Mouse (Mus musculus): ENCODE measurements around the gene Flt3l. TPM values are rescaled to one million over a fixed set of nuclear protein-coding genes. Genes with fewer than 3 reads are reported as not detected.
A peak's percentile ranks its signal among the peaks of the same experiment; 100 is the strongest.
"Not testable (repeated sequence)": the region's sequence is repeated elsewhere in the genome, so short reads cannot be mapped to it uniquely, and the experiment has no call there.

Flt3l gene
- polyA plus RNA-seq, 1 experiment from 2014 or later = 9.7 TPM

DNA sequence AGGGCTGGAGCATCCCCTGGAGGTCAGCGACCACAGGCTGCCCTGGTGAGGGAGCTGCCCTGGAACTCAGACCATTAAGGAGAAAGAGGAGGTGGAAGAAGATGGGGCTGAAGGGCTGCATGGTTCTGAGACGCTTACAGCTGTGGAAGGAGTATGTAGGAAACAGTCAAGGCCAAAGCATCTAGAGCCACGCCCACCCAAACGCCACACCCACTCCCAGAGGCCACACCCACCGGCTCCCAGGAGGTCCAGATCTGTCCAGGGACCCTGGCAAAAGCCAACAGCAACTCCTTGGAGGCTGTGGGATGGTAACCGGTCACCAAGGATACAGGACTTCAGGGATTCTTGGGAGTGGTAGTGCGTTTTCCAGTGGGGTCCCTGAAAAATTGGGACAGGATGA is 42.3 kb upstream of the Flt3l start:
- Histone ChIP-seq H3K9me3 (ENCODE audit: control insufficient read depth, low read length) (no peaks in the 10 kb centered on the region), H3K27me3 (replicated peaks; ENCODE audit: control insufficient read depth, insufficient read depth, low read length) (peaks cover 93% of the 10 kb centered on the region), H3K27ac (ENCODE audit: low read depth, low read length) (no peak overlapping the region), H3K4me3 (ENCODE audit: low read depth, low read length) (no peak overlapping the region), H3K9ac (ENCODE audit: low read depth, low read length) (no peak overlapping the region), H3K4me1 (replicated peaks; ENCODE audit: control insufficient read depth, insufficient read depth, low read length) (peaks cover 12% of the 10 kb centered on the region), H3K4me2 (no peak overlapping the region), H3K36me3 (ENCODE audit: control insufficient read depth, insufficient read depth, low read length) (no peaks in the 10 kb centered on the region)
- WGBS = 22% methylated on average over 7 of the region's 7 CpGs
- no peak for ATAC-seq (replicated peaks; ENCODE audit: low FRiP score)
- DNase-seq (ENCODE audit: low spot score) = no peak

DNA sequence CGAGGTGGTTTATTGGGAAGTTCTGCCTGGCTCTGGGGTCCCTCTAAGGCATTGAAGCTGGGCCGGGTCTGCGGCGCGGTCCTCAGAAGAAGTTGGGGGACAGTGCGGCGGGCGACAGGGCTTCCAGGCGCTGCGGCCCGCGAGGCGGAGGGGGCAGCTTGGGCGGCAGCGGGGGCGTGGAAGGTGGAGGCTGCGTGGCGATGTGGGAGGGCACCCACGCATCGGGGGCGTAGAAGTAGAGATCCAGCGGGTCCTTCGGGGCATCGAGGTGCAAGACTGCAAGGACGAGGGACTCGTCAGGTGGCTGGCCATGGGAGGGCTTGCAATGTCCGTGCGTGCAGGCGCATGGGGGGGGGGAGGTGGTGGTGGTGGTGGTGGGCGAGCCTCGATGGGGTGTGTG is 40.1 kb upstream of the Flt3l start:
- WGBS = 6% methylated on average over 31 of the region's 31 CpGs
- no peaks in the 10 kb centered on the region for H3K36me3 ChIP-seq (ENCODE audit: control insufficient read depth, insufficient read depth, low read length)
- ATAC-seq (replicated peaks; ENCODE audit: low FRiP score) (no peak), DNase-seq (ENCODE audit: low spot score) (no peak)
- no peak overlapping the region for H3K4me2 ChIP-seq
- H3K9me3 ChIP-seq (ENCODE audit: control insufficient read depth, low read length) = 0 out of 2 replicates have a peak, but pooled peaks cover under 1% of the 10 kb centered on the region
- peaks cover 83% of the 10 kb centered on the region for H3K27me3 ChIP-seq (replicated peaks; ENCODE audit: control insufficient read depth, insufficient read depth, low read length)
- H3K4me3 ChIP-seq (ENCODE audit: low read depth, low read length) = 0 out of 2 replicates have a peak overlapping the region, but pooled peaks have one; percentile 12
- no peak overlapping the region for H3K27ac ChIP-seq (ENCODE audit: low read depth, low read length)
- 0 out of 2 replicates have a peak, but pooled peaks cover 3% of the 10 kb centered on the region for H3K4me1 ChIP-seq (replicated peaks; ENCODE audit: control insufficient read depth, insufficient read depth, low read length)
- H3K9ac ChIP-seq (ENCODE audit: low read depth, low read length) = no peak overlapping the region

DNA sequence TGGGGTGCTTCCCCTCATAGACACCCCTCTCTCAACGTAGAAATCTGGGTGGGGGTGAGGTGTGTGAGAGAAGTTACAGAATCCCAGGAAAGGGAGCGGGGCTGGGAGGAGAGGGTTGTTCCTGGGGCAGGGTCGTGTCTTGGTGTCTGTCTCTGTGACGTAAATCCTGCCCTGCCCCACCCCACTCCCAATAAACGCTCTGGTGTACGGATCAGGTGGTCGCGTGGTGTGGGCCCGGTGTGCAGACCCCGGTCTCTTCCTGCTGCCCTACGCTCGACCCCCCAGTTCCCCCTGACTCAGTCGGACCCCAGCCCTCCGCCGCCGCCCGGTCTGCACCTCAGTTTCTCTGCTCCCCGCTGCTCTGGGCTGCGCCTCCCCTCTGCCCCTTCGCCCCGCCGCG is 39.7 kb upstream of the Flt3l start:
- H3K4me3 ChIP-seq (ENCODE audit: low read depth, low read length) = no peak overlapping the region
- H3K9ac ChIP-seq (ENCODE audit: low read depth, low read length) = no peak overlapping the region
- H3K27ac ChIP-seq (ENCODE audit: low read depth, low read length) = no peak overlapping the region
- DNase-seq (ENCODE audit: low spot score) (no peak), ATAC-seq (replicated peaks; ENCODE audit: low FRiP score) (no peak)
- 0 out of 2 replicates have a peak, but pooled peaks cover 3% of the 10 kb centered on the region for H3K9me3 ChIP-seq (ENCODE audit: control insufficient read depth, low read length)
- H3K4me1 ChIP-seq (replicated peaks; ENCODE audit: control insufficient read depth, insufficient read depth, low read length) = 0 out of 2 replicates have a peak, but pooled peaks cover 3% of the 10 kb centered on the region
- H3K36me3 ChIP-seq (ENCODE audit: control insufficient read depth, insufficient read depth, low read length) = no peaks in the 10 kb centered on the region
- WGBS = 4% methylated on average over 23 of the region's 23 CpGs
- no peak overlapping the region for H3K4me2 ChIP-seq
- H3K27me3 ChIP-seq (replicated peaks; ENCODE audit: control insufficient read depth, insufficient read depth, low read length) = peaks cover 80% of the 10 kb centered on the region

DNA sequence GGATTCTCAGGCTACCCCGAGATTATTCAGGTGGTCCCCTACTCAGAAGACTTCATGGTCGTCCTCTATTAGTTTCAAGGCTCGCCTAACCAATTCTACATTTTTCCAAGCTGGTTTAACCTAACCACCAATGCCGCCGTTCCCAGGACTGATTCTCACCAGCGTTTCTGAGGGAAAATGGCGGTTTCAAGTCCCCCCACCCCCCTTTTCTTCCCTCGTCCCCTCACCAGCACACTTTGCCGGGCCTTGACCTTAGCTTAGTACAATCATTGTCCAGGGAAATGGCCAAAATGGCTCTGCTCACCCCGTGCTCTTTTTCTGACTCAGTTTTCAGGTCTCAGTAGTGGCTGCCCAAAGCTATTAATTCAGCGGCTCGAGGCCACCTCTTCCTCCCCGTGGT is 39.2 kb upstream of the Flt3l start:
- H3K4me3 ChIP-seq (ENCODE audit: low read depth, low read length) = no peak overlapping the region
- H3K4me1 ChIP-seq (replicated peaks; ENCODE audit: control insufficient read depth, insufficient read depth, low read length) = 0 out of 2 replicates have a peak, but pooled peaks cover 3% of the 10 kb centered on the region
- no peak overlapping the region for H3K27ac ChIP-seq (ENCODE audit: low read depth, low read length)
- H3K36me3 ChIP-seq (ENCODE audit: control insufficient read depth, insufficient read depth, low read length) = no peaks in the 10 kb centered on the region
- peaks cover 76% of the 10 kb centered on the region for H3K27me3 ChIP-seq (replicated peaks; ENCODE audit: control insufficient read depth, insufficient read depth, low read length)
- 5% methylated on average over 13 of the region's 13 CpGs for WGBS
- ATAC-seq (replicated peaks; ENCODE audit: low FRiP score) = no peak
- H3K9me3 ChIP-seq (ENCODE audit: control insufficient read depth, low read length) = 0 out of 2 replicates have a peak, but pooled peaks cover 3% of the 10 kb centered on the region
- H3K9ac ChIP-seq (ENCODE audit: low read depth, low read length) = no peak overlapping the region
- no peak for DNase-seq (ENCODE audit: low spot score)
- no peak overlapping the region for H3K4me2 ChIP-seq

DNA sequence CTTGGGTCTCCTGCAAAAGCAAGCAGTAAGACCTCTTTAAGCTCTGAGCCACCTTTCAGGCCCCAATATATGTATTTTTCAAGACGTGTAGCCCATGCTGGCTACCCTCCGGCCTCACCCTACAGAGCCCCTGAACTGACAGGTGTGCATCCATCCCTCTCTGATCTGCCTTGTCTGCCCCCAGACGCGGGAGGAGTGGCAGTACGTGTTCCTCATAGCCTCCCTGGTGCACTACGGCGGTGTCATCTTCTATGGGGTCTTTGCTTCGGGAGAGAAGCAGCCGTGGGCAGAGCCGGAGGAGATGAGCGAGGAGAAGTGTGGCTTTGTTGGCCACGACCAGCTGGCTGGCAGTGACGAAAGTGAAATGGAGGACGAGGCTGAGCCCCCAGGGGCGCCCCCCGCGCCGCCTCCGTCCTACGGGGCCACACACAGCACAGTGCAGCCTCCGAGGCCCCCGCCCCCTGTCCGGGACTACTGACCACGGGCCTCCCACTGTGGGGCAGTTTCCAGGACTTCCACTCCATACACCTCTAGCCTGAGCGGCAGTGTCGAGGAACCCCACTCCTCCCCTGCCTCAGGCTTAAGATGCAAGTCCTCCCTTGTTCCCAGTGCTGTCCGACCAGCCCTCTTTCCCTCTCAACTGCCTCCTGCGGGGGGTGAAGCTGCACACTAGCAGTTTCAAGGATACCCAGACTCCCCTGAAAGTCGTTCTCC is 38.5 kb upstream of the Flt3l start:
- no peaks in the 10 kb centered on the region for H3K36me3 ChIP-seq (ENCODE audit: control insufficient read depth, insufficient read depth, low read length)
- H3K9me3 ChIP-seq (ENCODE audit: control insufficient read depth, low read length) = peaks cover 8% of the 10 kb centered on the region
- H3K4me3 ChIP-seq (ENCODE audit: low read depth, low read length) = no peak overlapping the region
- H3K9ac ChIP-seq (ENCODE audit: low read depth, low read length) = no peak overlapping the region
- peaks cover 70% of the 10 kb centered on the region for H3K27me3 ChIP-seq (replicated peaks; ENCODE audit: control insufficient read depth, insufficient read depth, low read length)
- DNase-seq (ENCODE audit: low spot score) (no peak), ATAC-seq (replicated peaks; ENCODE audit: low FRiP score) (no peak)
- WGBS = 7% methylated on average over 29 of the region's 29 CpGs
- H3K4me2 ChIP-seq = no peak overlapping the region
- no peak overlapping the region for H3K27ac ChIP-seq (ENCODE audit: low read depth, low read length)
- H3K4me1 ChIP-seq (replicated peaks; ENCODE audit: control insufficient read depth, insufficient read depth, low read length) = 0 out of 2 replicates have a peak, but pooled peaks cover 3% of the 10 kb centered on the region

DNA sequence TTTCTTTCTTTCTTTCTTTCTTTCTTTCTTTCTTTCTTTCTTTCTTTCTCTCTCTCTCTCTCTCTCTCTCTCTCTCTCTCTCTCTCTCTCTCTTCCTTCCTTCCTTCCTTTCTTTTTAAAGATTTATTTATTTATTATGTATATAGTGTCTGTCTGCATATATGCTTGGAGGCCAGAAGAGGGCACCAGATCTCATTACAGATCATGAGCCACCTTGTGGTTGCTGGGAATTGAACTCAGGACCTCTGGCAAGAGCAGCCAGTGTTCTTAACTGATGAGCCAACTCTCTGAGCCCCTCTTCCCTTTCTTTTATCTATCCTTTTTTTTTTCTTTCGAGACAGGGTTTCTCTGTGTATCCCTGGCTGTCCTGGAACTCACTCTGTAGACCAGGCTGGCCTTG is 37.5 kb upstream of the Flt3l start:
- H3K4me2 ChIP-seq; H3K27ac ChIP-seq (ENCODE audit: low read depth, low read length); H3K4me1 ChIP-seq (replicated peaks; ENCODE audit: control insufficient read depth, insufficient read depth, low read length); H3K36me3 ChIP-seq (ENCODE audit: control insufficient read depth, insufficient read depth, low read length); ATAC-seq (replicated peaks; ENCODE audit: low FRiP score); DNase-seq (ENCODE audit: low spot score); H3K9ac ChIP-seq (ENCODE audit: low read depth, low read length); H3K4me3 ChIP-seq (ENCODE audit: low read depth, low read length): not testable (repeated sequence)
- WGBS = 42% methylated on average over 1 of the region's 1 CpGs
- peaks cover 16% of the 10 kb centered on the region for H3K9me3 ChIP-seq (ENCODE audit: control insufficient read depth, low read length)
- peaks cover 70% of the 10 kb centered on the region for H3K27me3 ChIP-seq (replicated peaks; ENCODE audit: control insufficient read depth, insufficient read depth, low read length)

DNA sequence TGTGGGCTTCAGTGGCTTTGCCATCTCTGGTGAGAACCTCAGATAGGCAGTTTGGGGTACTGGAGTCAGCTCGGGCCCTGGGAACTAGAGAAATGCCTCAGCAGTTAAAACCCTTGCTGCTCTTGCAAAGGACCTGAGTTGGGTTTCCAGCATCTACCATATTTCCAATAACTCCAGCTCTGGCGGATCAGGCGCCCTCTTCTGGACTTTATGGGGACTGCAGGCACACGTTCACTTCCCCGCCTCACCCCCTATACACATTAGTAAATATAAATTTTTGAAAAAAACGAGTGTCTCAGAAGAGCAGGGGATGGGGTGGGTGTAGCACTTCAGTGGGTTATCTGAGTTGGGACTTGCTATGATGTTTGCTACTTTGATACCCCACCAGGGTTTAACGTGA is 36.7 kb upstream of the Flt3l start:
- H3K4me3 ChIP-seq (ENCODE audit: low read depth, low read length) = no peak overlapping the region
- H3K9me3 ChIP-seq (ENCODE audit: control insufficient read depth, low read length) = peaks cover 18% of the 10 kb centered on the region
- peaks cover 70% of the 10 kb centered on the region for H3K27me3 ChIP-seq (replicated peaks; ENCODE audit: control insufficient read depth, insufficient read depth, low read length)
- no peak overlapping the region for H3K9ac ChIP-seq (ENCODE audit: low read depth, low read length)
- WGBS = 52% methylated on average over 7 of the region's 7 CpGs
- 0 out of 2 replicates have a peak, but pooled peaks cover 3% of the 10 kb centered on the region for H3K4me1 ChIP-seq (replicated peaks; ENCODE audit: control insufficient read depth, insufficient read depth, low read length)
- DNase-seq (ENCODE audit: low spot score) = no peak
- H3K27ac ChIP-seq (ENCODE audit: low read depth, low read length) = no peak overlapping the region
- no peak for ATAC-seq (replicated peaks; ENCODE audit: low FRiP score)
- H3K36me3 ChIP-seq (ENCODE audit: control insufficient read depth, insufficient read depth, low read length) = no peaks in the 10 kb centered on the region
- no peak overlapping the region for H3K4me2 ChIP-seq

DNA sequence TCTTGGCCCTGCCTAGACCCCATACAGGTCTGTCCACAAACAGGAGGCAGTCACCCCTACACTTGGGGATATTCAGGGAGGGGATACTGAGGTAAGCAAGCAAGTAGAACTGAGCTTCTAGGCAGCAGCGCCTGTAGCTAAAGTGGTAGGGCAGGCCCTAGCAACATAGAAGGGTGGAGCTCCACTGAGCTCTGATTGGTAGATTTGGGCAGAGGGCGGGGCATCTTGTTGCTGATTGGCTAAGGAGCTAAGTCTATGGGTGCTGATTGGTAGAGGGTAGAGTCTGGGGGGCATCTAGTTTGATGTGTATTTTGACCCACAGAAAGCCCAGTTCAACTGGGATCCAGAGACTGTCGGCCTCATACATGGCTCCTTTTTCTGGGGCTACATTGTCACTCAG is 33.3 kb upstream of the Flt3l start:
- H3K27ac ChIP-seq (ENCODE audit: low read depth, low read length) = no peak overlapping the region
- H3K27me3 ChIP-seq (replicated peaks; ENCODE audit: control insufficient read depth, insufficient read depth, low read length) = peaks cover 70% of the 10 kb centered on the region
- WGBS = 83% methylated on average over 3 of the region's 3 CpGs
- H3K4me2 ChIP-seq = no peak overlapping the region
- no peaks in the 10 kb centered on the region for H3K36me3 ChIP-seq (ENCODE audit: control insufficient read depth, insufficient read depth, low read length)
- H3K4me3 ChIP-seq (ENCODE audit: low read depth, low read length) = no peak overlapping the region
- ATAC-seq (replicated peaks; ENCODE audit: low FRiP score) (no peak), DNase-seq (ENCODE audit: low spot score) (no peak)
- H3K9me3 ChIP-seq (ENCODE audit: control insufficient read depth, low read length) = peaks cover 18% of the 10 kb centered on the region
- H3K4me1 ChIP-seq (replicated peaks; ENCODE audit: control insufficient read depth, insufficient read depth, low read length) = no peaks in the 10 kb centered on the region
- no peak overlapping the region for H3K9ac ChIP-seq (ENCODE audit: low read depth, low read length)

DNA sequence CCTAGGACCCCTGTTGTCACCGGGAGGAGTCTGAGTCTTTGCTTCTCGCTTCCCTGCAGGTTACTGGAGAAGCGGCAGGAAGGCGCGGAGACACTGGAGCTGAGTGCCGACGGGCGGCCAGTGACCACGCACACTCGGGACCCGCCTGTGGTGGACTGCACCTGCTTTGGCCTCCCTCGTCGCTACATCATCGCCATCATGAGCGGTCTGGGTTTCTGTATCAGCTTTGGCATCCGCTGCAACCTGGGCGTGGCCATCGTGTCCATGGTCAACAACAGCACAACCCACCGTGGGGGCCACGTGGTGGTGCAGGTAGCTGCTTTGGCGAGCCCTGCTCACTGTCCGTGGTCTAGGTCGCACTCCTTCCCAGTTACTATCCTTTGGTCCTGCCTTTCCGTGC is 32.4 kb upstream of the Flt3l start:
- no peak overlapping the region for H3K27ac ChIP-seq (ENCODE audit: low read depth, low read length)
- H3K27me3 ChIP-seq (replicated peaks; ENCODE audit: control insufficient read depth, insufficient read depth, low read length) = peaks cover 75% of the 10 kb centered on the region
- H3K9ac ChIP-seq (ENCODE audit: low read depth, low read length) = no peak overlapping the region
- H3K4me1 ChIP-seq (replicated peaks; ENCODE audit: control insufficient read depth, insufficient read depth, low read length) = peaks cover 4% of the 10 kb centered on the region
- no peak overlapping the region for H3K4me2 ChIP-seq
- ATAC-seq (replicated peaks; ENCODE audit: low FRiP score) (no peak), DNase-seq (ENCODE audit: low spot score) (no peak)
- peaks cover 18% of the 10 kb centered on the region for H3K9me3 ChIP-seq (ENCODE audit: control insufficient read depth, low read length)
- H3K36me3 ChIP-seq (ENCODE audit: control insufficient read depth, insufficient read depth, low read length) = no peaks in the 10 kb centered on the region
- no peak overlapping the region for H3K4me3 ChIP-seq (ENCODE audit: low read depth, low read length)
- WGBS = 8% methylated on average over 24 of the region's 24 CpGs
